Mouse (Mus musculus) frontal cortex, postnatal 36 days (tissue): Measurements from ENCODE around the gene Cst12.
A peak's percentile ranks its signal among the peaks of the same experiment; 100 is the strongest.
"Not testable (repeated sequence)": the region's sequence is repeated elsewhere in the genome, so short reads cannot be mapped to it uniquely, and the experiment has no call there.

Source experiments
- DNase-seq, 2 experiments: peaks; one replicate each; pipeline ENCODE4 v3.0.0; 2022; ENCODE audit warnings: low spot score in 2 of 2

Gene Cst12

DNA sequence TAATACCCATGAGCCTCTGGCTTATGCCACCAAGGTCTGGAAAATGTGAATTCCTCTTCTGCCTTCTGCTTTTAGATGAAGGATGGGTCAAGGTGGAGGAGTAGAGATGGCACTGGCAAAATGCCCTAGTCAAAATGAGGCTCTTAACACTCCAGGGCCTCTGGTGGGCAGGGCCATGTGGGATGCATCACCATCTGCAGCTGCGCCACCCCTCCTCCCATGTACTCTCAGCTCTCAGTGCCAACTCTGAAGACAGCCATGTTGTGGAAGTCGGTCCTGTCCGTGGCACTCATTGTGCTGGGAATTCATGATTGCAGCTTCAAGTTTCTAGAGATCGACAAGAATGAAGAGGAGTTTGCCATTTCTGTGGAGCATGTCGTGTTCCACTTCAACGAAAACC, at the start of gene Cst12:
TSS of gene Cst12 (plus strand) at position 220 of the 400 bp plus-strand sequence.
- DNase-seq: no peak

DNA sequence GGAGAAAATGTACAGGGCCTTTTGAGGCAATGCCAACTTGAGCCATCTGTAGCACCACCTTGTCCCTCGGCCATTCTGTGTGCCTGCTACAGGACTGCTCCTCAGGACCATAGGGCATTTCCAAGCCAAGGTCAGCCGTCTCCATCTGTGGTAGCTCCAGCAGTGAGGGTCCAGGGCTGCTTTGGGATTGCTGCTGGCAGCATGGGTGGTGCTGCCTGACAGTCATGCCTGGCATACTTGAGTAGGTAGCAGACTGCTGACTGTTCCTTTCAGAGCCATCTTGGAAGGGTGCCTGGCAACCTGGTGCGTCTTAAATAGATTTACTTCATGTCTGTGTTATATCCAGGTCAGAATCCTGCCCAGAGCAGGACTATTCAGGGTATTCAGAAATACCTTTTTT, 46.2 kb upstream of the Cst12 start:
- peak; percentile 57 to 73 for DNase-seq

DNA sequence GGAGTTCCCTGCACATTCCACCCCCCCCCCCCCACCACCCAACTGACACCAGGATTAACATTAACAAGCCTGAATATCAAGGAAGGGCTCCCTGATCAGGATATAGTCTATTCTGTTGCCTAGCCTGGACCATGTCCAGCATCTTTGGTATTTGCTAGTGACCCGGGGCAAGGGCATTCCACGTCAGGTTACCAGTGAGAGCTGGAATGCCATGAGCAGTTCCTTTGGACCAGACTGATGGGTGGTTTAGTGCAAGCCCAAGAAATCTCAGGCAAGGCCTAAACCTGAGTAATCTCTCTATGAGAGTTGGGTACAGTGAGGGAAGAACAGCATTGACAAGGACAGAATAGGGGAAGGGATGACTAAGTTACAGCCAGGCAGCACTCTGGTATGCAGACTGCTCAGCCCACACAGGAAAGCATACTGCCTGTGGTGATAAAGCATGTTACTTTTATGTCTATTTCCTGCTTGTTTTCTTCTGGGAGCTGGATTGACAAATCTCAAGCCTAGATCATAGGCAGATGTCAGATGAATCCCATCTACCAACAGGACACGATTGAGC, 45.2 kb upstream of the Cst12 start:
- no peak for DNase-seq

DNA sequence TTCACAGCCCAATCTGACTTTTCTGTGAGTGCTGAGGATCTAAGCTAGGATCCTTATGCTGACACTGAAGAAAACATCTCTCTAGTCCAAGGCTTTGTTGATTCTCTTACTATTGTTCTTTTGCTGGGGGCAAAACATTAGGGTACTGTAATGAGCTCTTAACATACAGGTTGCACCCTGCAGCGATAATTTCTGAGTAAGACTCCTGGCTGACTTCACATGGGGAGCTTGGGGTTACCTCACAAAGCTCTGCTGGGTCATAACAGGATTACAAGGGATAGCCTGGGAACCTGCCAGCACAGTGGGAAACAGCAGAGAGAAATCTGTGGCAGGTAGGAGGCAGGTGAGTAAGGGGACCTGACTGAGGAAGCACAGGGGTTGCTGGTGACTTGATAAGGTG, 39.1 kb upstream of the Cst12 start, which contains the start of gene Cstl1:
TSS of gene Cstl1 (plus strand) at position 301 of the 400 bp plus-strand sequence.
- no peak for DNase-seq

GRCm38 (mm10) chr2:148751893-148752813, 37.0 kb upstream of the Cst12 start:
- DNase-seq: peak; percentile 69 to 86

- no peak for DNase-seq
Observed at GRCm38 (mm10) chr2:148754310-148754846, 34.8 kb upstream of the Cst12 start.

DNA sequence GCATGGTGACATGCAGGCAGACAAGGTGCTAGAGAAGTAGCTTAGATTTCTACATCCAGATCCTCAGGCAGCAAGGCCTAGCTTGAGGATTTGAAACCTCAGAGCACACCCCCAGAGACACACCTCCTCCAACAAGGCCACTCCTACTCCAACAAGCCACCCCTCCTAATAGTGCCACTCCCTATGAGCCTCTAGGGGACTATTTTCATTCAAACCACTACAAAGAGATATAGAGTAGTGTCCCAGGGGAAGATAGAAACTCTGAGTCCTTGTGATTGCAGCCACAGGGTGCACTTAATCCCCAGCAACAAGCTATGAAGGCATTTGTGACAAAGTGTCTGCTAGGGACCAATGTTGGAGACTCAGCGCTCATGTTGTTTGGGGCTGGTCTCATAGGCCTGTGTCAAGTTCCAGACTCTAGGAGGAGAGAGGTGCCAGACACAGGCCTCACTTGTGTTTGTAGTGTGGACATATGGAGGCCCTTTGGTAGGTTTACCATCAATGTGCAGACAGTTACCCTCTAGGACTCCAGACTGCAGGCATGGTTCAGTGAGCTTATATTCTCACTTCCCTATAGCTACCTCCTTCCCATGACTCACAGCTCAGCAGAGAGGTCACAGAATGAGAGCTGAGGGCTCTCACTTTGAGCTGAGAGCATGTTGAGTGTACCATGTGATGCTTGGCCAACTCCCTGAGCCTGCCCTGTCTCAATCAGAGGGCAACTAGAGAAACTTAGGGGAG, 25.3 kb upstream of the Cst12 start:
- no peak for DNase-seq

DNA sequence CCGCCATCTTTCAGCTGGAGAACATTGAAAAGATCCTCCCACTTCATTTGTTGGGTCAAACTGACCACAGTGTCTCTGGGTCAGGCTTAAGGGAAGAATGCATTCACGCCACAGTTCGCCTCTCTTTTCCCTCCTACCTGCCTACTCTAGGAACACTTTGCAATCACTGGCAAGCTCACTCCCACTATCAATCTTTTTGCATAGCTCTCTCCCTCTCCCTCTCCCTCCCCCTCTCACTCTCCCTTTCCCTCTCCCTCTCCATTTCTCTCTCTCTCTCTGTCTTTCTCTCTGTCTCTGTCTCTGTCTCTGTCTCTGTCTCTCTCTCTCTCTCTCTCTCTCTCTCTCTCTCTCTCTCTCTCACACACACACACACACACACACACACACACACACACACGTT, 17.8 kb upstream of the Cst12 start, which contains the start of gene Cst11:
TSS of gene Cst11 (minus strand) at position 101 of the 400 bp plus-strand sequence.
- not testable (repeated sequence) for DNase-seq

DNA sequence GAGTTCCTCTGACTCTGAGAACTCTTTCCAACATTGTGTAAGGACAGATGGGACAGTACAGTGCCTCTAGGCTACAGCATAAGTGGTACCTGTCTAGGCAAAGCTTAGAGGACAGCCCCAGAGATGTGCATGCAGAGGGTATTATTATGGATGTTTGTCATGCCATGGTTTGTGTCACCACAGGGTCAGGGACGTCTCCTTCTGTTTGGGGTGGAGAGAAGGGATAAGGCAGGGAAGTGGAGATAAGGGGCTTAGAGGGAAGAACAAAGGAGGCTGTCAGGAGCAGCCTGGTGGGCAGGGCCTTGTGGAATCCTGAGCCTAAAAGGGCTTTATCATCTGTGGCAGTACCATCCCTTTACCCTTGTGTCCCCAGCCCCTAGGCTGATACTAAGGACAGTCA, 7.5 kb upstream of the Cst12 start, which contains the start of gene 8030411F24Rik:
TSS of gene 8030411F24Rik (plus strand) at position 301 of the 400 bp plus-strand sequence.
- no peak for DNase-seq

- no peak for DNase-seq
Observed at GRCm38 (mm10) chr2:148798485-148798884, 9.3 kb downstream of the Cst12 start, which contains the start of gene Cst8. Cst8 (plus strand) TSS chr2:148798785.

DNA sequence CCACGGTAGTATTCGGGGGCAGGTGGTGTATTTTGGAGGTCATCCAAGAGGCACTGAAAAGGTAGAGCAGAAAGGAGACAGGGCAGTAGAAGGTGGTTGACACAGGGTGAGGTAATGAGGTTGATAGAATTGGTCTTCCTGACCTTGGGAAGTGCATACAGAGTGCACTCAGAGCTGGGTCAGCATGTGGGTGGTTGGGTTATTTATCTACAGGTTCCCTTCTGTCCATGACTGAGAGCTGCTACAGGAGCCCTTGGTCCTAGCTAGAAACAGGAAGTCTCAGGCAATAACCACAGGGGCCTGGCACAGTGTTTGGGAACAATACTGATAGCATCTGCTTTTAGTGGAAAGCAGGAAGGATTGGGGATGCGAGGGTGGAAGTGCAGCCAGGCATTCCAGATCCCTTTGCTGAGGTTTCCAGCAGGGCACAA, 12.3 kb downstream of the Cst12 start:
- DNase-seq: no peak

- DNase-seq: no peak
Observed at GRCm38 (mm10) chr2:148806696-148807095, 17.5 kb downstream of the Cst12 start.

GRCm38 (mm10) chr2:148819909-148820308, 30.7 kb downstream of the Cst12 start, which contains the start of gene Cst13:
Cst13 (plus strand) TSS chr2:148820081.
- no peak for DNase-seq

DNA sequence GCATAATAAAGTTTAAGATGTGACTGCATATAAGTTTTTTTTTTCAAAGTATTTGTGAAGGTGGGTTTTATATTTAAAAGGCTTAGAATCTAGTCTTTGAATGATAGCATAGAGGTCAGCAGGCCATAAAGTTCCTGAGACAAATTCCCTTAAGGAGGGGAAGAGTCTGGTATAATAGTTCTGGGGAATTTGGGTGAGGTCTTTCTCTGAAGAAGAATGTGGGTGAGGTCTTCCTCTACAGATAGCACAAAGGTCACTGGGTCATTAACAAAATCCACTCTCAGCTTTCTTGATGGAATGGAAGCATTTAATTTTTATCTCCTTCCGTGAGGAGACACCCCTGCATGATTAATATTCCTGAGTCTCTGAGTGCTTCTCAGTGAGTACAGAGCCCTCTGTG, 36.8 kb downstream of the Cst12 start:
- DNase-seq: no peak

- no peak for DNase-seq
Observed at GRCm38 (mm10) chr2:148834912-148835311, 45.8 kb downstream of the Cst12 start, which contains the start of gene Cst9. Cst9 (plus strand) TSS chr2:148835147.

DNA sequence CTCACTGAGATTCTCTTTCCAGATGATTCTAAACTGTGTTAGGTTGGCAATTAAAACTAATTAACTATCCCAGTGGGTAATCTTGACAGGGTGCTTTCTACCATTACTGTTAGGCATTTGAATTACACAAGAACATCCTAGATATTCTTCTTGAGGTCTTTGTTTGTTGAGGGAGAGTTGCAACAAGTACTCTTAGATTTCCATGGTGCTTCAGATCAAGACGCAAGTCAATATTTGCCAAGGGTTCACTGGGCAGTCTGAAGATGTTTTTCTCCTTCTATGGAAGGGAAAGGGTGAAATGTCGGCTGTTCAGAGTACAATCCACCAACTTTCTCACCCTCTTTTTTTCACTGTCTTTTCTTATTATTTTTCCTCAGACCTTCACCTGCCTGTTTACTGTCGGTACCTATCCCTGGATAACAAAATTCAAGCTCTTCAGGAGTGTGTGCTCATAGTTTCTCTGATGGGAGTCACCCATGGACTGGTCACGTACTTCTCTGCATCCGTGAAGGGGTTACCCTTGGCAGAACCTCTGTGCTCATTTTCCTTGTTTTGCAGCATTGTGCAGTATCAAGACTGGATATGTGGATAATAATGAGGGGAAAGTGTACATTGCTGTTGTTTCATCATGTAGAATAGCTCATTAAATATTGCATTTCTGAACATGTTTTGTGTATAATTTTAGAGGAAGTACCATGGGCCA, 49.1 kb downstream of the Cst12 start:
- DNase-seq: no peak

DNA sequence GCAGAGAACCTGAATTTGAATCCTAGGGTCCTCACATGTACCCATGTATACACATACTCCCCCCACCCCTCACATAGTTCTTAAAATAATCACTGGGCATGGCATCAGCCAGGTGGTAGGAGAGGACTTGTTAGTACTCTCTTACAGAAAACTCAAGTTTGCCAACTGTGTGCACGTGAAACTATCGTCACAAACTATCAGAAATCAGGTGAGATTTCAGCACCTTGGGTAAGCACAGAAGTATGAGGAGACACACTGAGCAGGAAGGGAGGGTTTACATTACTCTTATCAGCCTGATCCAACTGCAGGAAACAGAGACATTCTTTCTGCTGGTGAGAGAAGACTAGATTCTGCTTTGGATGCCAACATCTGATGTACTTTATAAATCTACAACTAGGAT, 50.1 kb downstream of the Cst12 start:
- DNase-seq: no peak
